Mouse (Mus musculus) hindbrain, postnatal 0 days (tissue): ENCODE measurements at regions not wholly inside any gene's neighbourhood (a gene's known extent, or its start where the extent isn't known, plus 50 kb on each side); places are given as distances from the start of the nearest gene placed in this dataset.
A peak's percentile ranks its signal among the peaks of the same experiment; 100 is the strongest.

Experiments used
- ATAC-seq: fragments of 200-750 bp; cut with Nextera tagmentation; 2 replicates; pipeline ENCODE4 v1.8.0; 2017; ENCODE audit warnings: mild to moderate bottlenecking, moderate TSS enrichment, moderate library complexity
- DNase-seq: peaks from one replicate; pipeline ENCODE4 v3.0.0-alpha.2; 2015; ENCODE audit warnings: low spot score
- H3K27ac ChIP-seq: fragments of 300-500 bp; sonication (generic); 2 replicates; pipeline ENCODE4 v1.5.1; 2014; ENCODE audit warnings: mild to moderate bottlenecking
- H3K27me3 ChIP-seq: fragments of 300-500 bp; sonication (generic); 2 replicates; pipeline ENCODE4 v1.6.1; 2014; ENCODE audit warnings: low read length, mixed read lengths; ENCODE audit not compliant: insufficient read depth
- H3K36me3 ChIP-seq: fragments of 300-500 bp; sonication (generic); 2 replicates; pipeline ENCODE4 v1.6.1; 2014; ENCODE audit warnings: low read length, mixed read lengths; ENCODE audit not compliant: insufficient read depth
- H3K4me1 ChIP-seq: fragments of 300-500 bp; sonication (generic); 2 replicates; pipeline ENCODE4 v1.6.1; 2014; ENCODE audit warnings: antibody characterized with exemption, low read length, mixed read lengths; ENCODE audit not compliant: insufficient read depth
- H3K4me2 ChIP-seq: fragments of 300-500 bp; sonication (generic); 2 replicates; pipeline ENCODE4 v1.6.1; 2014; ENCODE audit warnings: low read depth, mild to moderate bottlenecking, low read length, moderate library complexity, mixed read lengths
- H3K4me3 ChIP-seq: fragments of 300-500 bp; sonication (generic); 2 replicates; pipeline ENCODE4 v1.5.1; 2014; ENCODE audit warnings: low read length
- H3K9ac ChIP-seq: fragments of 300-500 bp; sonication (generic); replicated peaks from 2 replicates; pipeline ENCODE4 v1.6.1; 2014; ENCODE audit warnings: mild to moderate bottlenecking, low read length, moderate library complexity, mixed read lengths
- H3K9me3 ChIP-seq: fragments of 300-500 bp; sonication (generic); 2 replicates; pipeline ENCODE4 v1.6.1; 2016; ENCODE audit warnings: low read length, mixed read lengths
- CTCF ChIP-seq: IDR thresholded peaks from 2 replicates; pipeline ENCODE4 v1.5.1; 2016; ENCODE audit warnings: antibody characterized with exemption, control low read depth, low read depth
- WGBS: fragments of 180-500 bp; shearing (Covaris S2); extraction: QIAGEN DNeasy Blood & Tissue Kit; methylation state at CpG from one replicate; pipeline ENCODE4 v1.1.7; 2014; 5-methylcytosine and 5-hydroxymethylcytosine counted together

- Histone ChIP-seq H3K4me3 (no peak overlapping the region), H3K27me3 (no peaks in the 10 kb centered on the region), H3K9ac (no peak overlapping the region), H3K27ac (no peak overlapping the region), H3K4me1 (no peaks in the 10 kb centered on the region), H3K9me3 (no peaks in the 10 kb centered on the region), H3K36me3 (no peaks in the 10 kb centered on the region), H3K4me2 (no peak overlapping the region)
- DNase-seq (no peak), ATAC-seq (no peak)
- no peak for TF ChIP-seq CTCF
Measured at GRCm38 (mm10) chr5:51726762-51727161, 159.2 kb upstream of the Ppargc1a start.

- Histone ChIP-seq H3K9me3 (no peaks in the 10 kb centered on the region), H3K27me3 (no peaks in the 10 kb centered on the region), H3K4me1 (no peaks in the 10 kb centered on the region), H3K36me3 (no peaks in the 10 kb centered on the region), H3K4me3 (no peak overlapping the region), H3K27ac (no peak overlapping the region), H3K4me2 (no peak overlapping the region), H3K9ac (no peak overlapping the region)
- no peak for TF ChIP-seq CTCF
- WGBS = 64% methylated on average over 8 of the region's 8 CpGs
- ATAC-seq = no peak
- no peak for DNase-seq
Measured at GRCm38 (mm10) chr5:51718911-51719310, 151.4 kb upstream of the Ppargc1a start.

- H3K9ac ChIP-seq = no peak overlapping the region
- H3K36me3 ChIP-seq = no peaks in the 10 kb centered on the region
- H3K4me3 ChIP-seq = no peak overlapping the region
- TF ChIP-seq CTCF = no peak
- no peak for DNase-seq
- no peak for ATAC-seq
- no peak overlapping the region for H3K4me2 ChIP-seq
- H3K27me3 ChIP-seq = no peaks in the 10 kb centered on the region
- WGBS = 60% methylated on average over 1 of the region's 1 CpGs
- no peaks in the 10 kb centered on the region for H3K4me1 ChIP-seq
- no peak overlapping the region for H3K27ac ChIP-seq
- no peaks in the 10 kb centered on the region for H3K9me3 ChIP-seq
Measured at GRCm38 (mm10) chr5:51718451-51718850, 150.9 kb upstream of the Ppargc1a start.

GRCm38 (mm10) chr5:51711860-51712560 is 144.5 kb upstream of the Ppargc1a start:
- no peak overlapping the region for H3K4me3 ChIP-seq
- DNase-seq = no peak

GRCm38 (mm10) chr5:51710664-51711063 is 143.1 kb upstream of the Ppargc1a start:
- Histone ChIP-seq H3K36me3 (no peaks in the 10 kb centered on the region), H3K4me3 (no peak overlapping the region), H3K27ac (no peak overlapping the region), H3K27me3 (no peaks in the 10 kb centered on the region), H3K4me2 (no peak overlapping the region), H3K4me1 (no peaks in the 10 kb centered on the region), H3K9ac (no peak overlapping the region), H3K9me3 (no peaks in the 10 kb centered on the region)
- ATAC-seq (no peak), DNase-seq (no peak)
- TF ChIP-seq CTCF = no peak
- 91% methylated on average over 4 of the region's 4 CpGs for WGBS

More at GRCm38 (mm10) chr5:51711860-51712560, 144.5 kb upstream of the Ppargc1a start:
- Histone ChIP-seq H3K4me1 (no peaks in the 10 kb centered on the region), H3K36me3 (no peaks in the 10 kb centered on the region), H3K9me3 (no peaks in the 10 kb centered on the region), H3K27ac (no peak overlapping the region), H3K9ac (no peak overlapping the region), H3K27me3 (no peaks in the 10 kb centered on the region), H3K4me2 (no peak overlapping the region)
- TF ChIP-seq CTCF = no peak
- no peak for ATAC-seq
- 72% methylated on average over 8 of the region's 8 CpGs for WGBS

GRCm38 (mm10) chr5:51709447-51709991 is 142.0 kb upstream of the Ppargc1a start:
- Histone ChIP-seq H3K4me2 (no peak overlapping the region), H3K9ac (no peak overlapping the region), H3K4me1 (no peaks in the 10 kb centered on the region), H3K4me3 (no peak overlapping the region), H3K36me3 (no peaks in the 10 kb centered on the region), H3K9me3 (no peaks in the 10 kb centered on the region), H3K27me3 (no peaks in the 10 kb centered on the region), H3K27ac (no peak overlapping the region)
- DNase-seq = no peak
- ATAC-seq = no peak
- no peak for TF ChIP-seq CTCF
- WGBS = 85% methylated on average over 6 of the region's 6 CpGs

GRCm38 (mm10) chr5:51679884-51680283 is 112.4 kb upstream of the Ppargc1a start:
- Histone ChIP-seq H3K4me3 (no peak overlapping the region), H3K9me3 (no peaks in the 10 kb centered on the region), H3K4me2 (no peak overlapping the region), H3K27ac (peak overlapping the region; percentile 32; the same call in 1 of the 2 replicates), H3K9ac (no peak overlapping the region), H3K27me3 (no peaks in the 10 kb centered on the region), H3K4me1 (peaks cover 8% of the 10 kb centered on the region; the same call in 1 of the 2 replicates), H3K36me3 (no peaks in the 10 kb centered on the region)
- peak; percentile 69 for DNase-seq
- ATAC-seq = peak; percentile 85
- 50% methylated on average over 4 of the region's 4 CpGs for WGBS
- TF ChIP-seq CTCF = no peak
